Mouse (Mus musculus): ENCODE measurements around the gene 9430038I01Rik. TPM values are rescaled to one million over a fixed set of nuclear protein-coding genes. Genes with fewer than 3 reads are reported as not detected.

The 9430038I01Rik gene
- polyA plus RNA-seq, 1 experiment from 2014 or later: 10.2 TPM

GRCm38 (mm10) chr7:137346860-137347259 is 63.7 kb downstream of the 9430038I01Rik start:
- 76% methylated on average over 7 of the region's 7 CpGs for WGBS
- no peaks in the 10 kb centered on the region for H3K27me3 ChIP-seq (replicated peaks)
- H3K4me3 ChIP-seq: no peak overlapping the region
- H3K9me3 ChIP-seq: no peaks in the 10 kb centered on the region
- peaks cover 4% of the 10 kb centered on the region; the same call in 1 of the 2 replicates for H3K4me1 ChIP-seq
- H3K27ac ChIP-seq: no peak overlapping the region
- H3K4me2 ChIP-seq: no peak overlapping the region
- ATAC-seq (replicated peaks): no peak
- no peaks in the 10 kb centered on the region for H3K36me3 ChIP-seq (replicated peaks)
- H3K9ac ChIP-seq: no peak overlapping the region

GRCm38 (mm10) chr7:137346068-137346467 is 64.5 kb downstream of the 9430038I01Rik start:
- 29% methylated on average over 10 of the region's 10 CpGs for WGBS
- ATAC-seq (replicated peaks): no peak
- Histone ChIP-seq H3K27me3 (replicated peaks) (no peaks in the 10 kb centered on the region), H3K9me3 (no peaks in the 10 kb centered on the region), H3K4me2 (no peak overlapping the region), H3K9ac (no peak overlapping the region), H3K4me1 (peaks cover 4% of the 10 kb centered on the region; the same call in 1 of the 2 replicates), H3K4me3 (no peak overlapping the region), H3K36me3 (replicated peaks) (no peaks in the 10 kb centered on the region), H3K27ac (no peak overlapping the region)

DNA sequence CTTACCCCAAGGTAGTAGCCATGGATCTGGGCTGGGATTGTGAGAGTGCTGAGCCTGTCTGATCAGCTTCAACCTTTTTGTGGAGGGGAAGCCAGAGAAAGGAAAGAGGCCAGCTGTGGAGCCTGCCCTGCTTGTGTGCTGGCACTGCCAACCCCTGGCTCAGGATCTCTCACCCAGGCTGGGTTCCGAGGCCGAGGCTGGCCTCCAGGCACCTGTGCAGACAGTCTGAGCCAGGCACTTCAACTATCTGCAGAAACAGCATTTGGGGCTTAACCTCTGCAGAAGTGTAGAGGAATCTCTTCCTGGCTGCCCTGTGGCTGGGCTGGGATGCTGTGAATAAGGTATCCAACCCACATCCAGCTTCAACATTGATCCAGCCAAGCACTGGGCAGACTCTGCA is 76.6 kb downstream of the 9430038I01Rik start:
- Histone ChIP-seq H3K9me3 (no peaks in the 10 kb centered on the region), H3K4me3 (no peak overlapping the region), H3K36me3 (replicated peaks) (no peaks in the 10 kb centered on the region), H3K9ac (no peak overlapping the region), H3K27ac (no peak overlapping the region), H3K4me1 (no peaks in the 10 kb centered on the region), H3K4me2 (no peak overlapping the region), H3K27me3 (replicated peaks) (no peaks in the 10 kb centered on the region)
- WGBS: 83% methylated on average over 2 of the region's 2 CpGs
- no peak for ATAC-seq (replicated peaks)

Other genes with a start within 250 kb of the 9430038I01Rik start
- 14.6 and 14.9 TPM in 2 replicates for gene Ebf3, start 96.3 kb downstream of the 9430038I01Rik start, polyA plus RNA-seq (2015; fragmentation: Nextera tagmentation; extraction: Ambion mirVana)
- 235 and 254 TPM in 2 replicates for gene Glrx3, start 26.9 kb upstream of the 9430038I01Rik start, polyA plus RNA-seq (2015; fragmentation: Nextera tagmentation; extraction: Ambion mirVana)

All from midbrain, embryonic 15.5 days (tissue).